Mouse (Mus musculus): ENCODE measurements around the gene Plppr3.

Gene Plppr3

GRCm38 (mm10) chr10:79819606-79820005 is 54.8 kb downstream of the Plppr3 start:
- in situ Hi-C loops (cut with MboI, MseI), result no loop called here

- in situ Hi-C loops (cut with MboI, MseI), result no loop called here
Measured at GRCm38 (mm10) chr10:79818225-79818624, 56.2 kb downstream of the Plppr3 start.

GRCm38 (mm10) chr10:79817111-79817510 is 57.3 kb downstream of the Plppr3 start:
- in situ Hi-C loops (cut with MboI, MseI), result no loop called here

GRCm38 (mm10) chr10:79815671-79816494 is 58.6 kb downstream of the Plppr3 start:
- in situ Hi-C loops (cut with MboI, MseI), result no loop called here

- in situ Hi-C loops (cut with MboI, MseI), result no loop called here
Measured at GRCm38 (mm10) chr10:79814271-79814842, 60.1 kb downstream of the Plppr3 start.

GRCm38 (mm10) chr10:79811736-79812637 is 62.4 kb downstream of the Plppr3 start:
- in situ Hi-C loops (cut with MboI, MseI), result no loop called here
